Mouse (Mus musculus): ENCODE data around the gene Ccnyl1. TPM values are rescaled to one million over a fixed set of nuclear protein-coding genes. Genes with fewer than 3 reads are reported as not detected.

Ccnyl1 gene
- polyA plus RNA-seq, 1 experiment, result 31.6 TPM

DNA sequence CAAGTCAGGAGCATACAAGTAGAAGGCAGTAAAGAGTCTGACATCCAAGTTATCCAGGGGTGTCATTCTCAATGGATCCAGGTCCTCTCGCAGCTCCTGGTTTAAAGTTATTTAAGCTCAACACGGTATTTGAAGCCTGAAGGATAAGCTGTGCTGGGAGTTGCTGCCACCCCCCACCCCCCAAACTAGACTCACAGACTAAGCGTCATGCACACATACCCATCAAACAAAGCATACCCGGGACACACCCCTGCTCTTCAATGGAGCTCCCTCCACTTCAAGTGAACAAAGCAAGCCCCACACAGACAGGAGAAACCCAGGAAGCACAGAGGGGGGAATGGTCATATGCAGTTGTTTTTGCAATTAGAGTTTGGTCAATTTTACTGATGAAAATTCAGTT lies 39.8 kb downstream of the Ccnyl1 start:
- Histone ChIP-seq H3K36me3 (ENCODE audit: control insufficient read depth, insufficient read depth, low read length, poor library complexity, severe bottlenecking) (peaks cover 37% of the 10 kb centered on the region), H3K9me3 (replicated peaks; ENCODE audit: control insufficient read depth, insufficient read depth, low read length, poor library complexity, severe bottlenecking) (no peaks in the 10 kb centered on the region), H3K4me1 (ENCODE audit: control insufficient read depth, insufficient read depth, low read length) (peaks cover 3% of the 10 kb centered on the region), H3K4me3 (ENCODE audit: low read depth, low read length) (no peak overlapping the region), H3K9ac (ENCODE audit: low read depth, poor library complexity, severe bottlenecking) (no peak overlapping the region), H3K27ac (ENCODE audit: insufficient read depth, low read length) (no peak overlapping the region; the same call in 1 of the 2 replicates), H3K27me3 (ENCODE audit: control insufficient read depth, insufficient read depth, low read length, poor library complexity, severe bottlenecking) (no peaks in the 10 kb centered on the region)
- 0 out of 2 replicates have a peak, but pooled peaks have one; percentile 25 for TF ChIP-seq EP300 (IDR thresholded peaks at IDR 0.05; ENCODE audit: insufficient read depth, low read depth, low read length)
- TF ChIP-seq CTCF (IDR thresholded peaks at IDR 0.05; ENCODE audit: low read depth, low read length), result no peak
- TF ChIP-seq POLR2A (IDR thresholded peaks at IDR 0.05; ENCODE audit: insufficient read depth, low read length), result no peak

DNA sequence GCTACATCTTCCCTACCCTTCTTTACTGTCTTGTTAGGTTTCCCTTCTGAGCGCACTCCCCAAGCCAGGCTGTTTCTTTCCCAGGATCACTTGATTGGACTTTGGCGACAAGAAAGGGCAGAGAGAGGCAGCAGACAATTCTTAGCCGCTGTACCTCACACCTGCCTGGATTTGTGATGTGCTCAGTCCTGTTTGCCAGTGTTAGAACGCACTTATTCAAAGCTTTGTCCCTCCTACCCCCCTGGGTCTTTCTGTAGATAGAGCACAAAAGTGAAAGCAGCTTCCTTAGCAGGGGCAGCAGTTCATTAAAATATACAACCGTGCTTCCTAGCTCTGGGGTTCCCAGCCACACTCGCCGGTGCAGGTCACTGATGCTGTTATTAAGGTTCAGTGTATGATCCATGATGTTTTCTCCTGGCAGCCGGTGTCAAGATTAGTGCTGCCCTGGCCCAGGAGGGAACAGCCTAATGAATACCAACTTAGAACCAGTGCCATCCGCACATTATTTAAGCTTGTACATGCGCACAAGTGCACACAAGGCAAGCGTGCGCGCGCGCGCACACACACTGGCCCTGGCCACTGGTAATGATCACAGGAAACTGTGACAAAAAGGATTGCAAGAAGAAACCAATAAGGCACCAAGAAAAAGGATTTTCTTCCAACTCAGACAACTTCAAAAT lies 41.2 kb downstream of the Ccnyl1 start:
- H3K36me3 ChIP-seq (ENCODE audit: control insufficient read depth, insufficient read depth, low read length, poor library complexity, severe bottlenecking), result peaks cover 38% of the 10 kb centered on the region
- H3K27me3 ChIP-seq (ENCODE audit: control insufficient read depth, insufficient read depth, low read length, poor library complexity, severe bottlenecking), result no peaks in the 10 kb centered on the region
- TF ChIP-seq POLR2A (IDR thresholded peaks at IDR 0.05; ENCODE audit: insufficient read depth, low read length), result no peak
- no peak for TF ChIP-seq CTCF (IDR thresholded peaks at IDR 0.05; ENCODE audit: low read depth, low read length)
- TF ChIP-seq EP300 (IDR thresholded peaks at IDR 0.05; ENCODE audit: insufficient read depth, low read depth, low read length), result no peak
- H3K27ac ChIP-seq (ENCODE audit: insufficient read depth, low read length), result peak overlapping the region; percentile 93
- peak overlapping the region; percentile 33 for H3K4me3 ChIP-seq (ENCODE audit: low read depth, low read length)
- peaks cover 3% of the 10 kb centered on the region for H3K4me1 ChIP-seq (ENCODE audit: control insufficient read depth, insufficient read depth, low read length)
- no peaks in the 10 kb centered on the region for H3K9me3 ChIP-seq (replicated peaks; ENCODE audit: control insufficient read depth, insufficient read depth, low read length, poor library complexity, severe bottlenecking)
- H3K9ac ChIP-seq (ENCODE audit: low read depth, poor library complexity, severe bottlenecking), result peak overlapping the region; percentile 39

DNA sequence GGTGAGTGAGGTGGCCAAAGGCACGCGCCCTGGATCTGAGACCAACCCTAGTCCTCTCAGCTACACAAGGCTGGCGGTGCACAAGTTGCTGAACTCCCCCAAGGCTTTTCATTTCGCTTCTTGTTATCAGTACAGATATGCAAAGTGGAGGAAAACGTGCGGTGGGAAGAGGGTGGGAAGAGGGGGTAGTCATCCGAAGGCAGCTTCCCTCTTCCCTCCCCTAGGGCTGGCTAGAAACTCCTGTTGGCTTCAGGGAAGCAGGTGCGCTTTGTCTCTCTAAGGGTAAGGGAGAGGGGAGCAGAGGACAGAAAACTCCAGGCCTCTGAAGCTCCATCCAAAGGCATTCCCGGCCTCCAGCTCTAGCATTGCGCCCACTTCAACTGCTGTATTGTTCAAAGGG lies 41.9 kb downstream of the Ccnyl1 start:
- H3K27me3 ChIP-seq (ENCODE audit: control insufficient read depth, insufficient read depth, low read length, poor library complexity, severe bottlenecking), result no peaks in the 10 kb centered on the region
- peaks cover 35% of the 10 kb centered on the region for H3K36me3 ChIP-seq (ENCODE audit: control insufficient read depth, insufficient read depth, low read length, poor library complexity, severe bottlenecking)
- peaks cover 3% of the 10 kb centered on the region for H3K4me1 ChIP-seq (ENCODE audit: control insufficient read depth, insufficient read depth, low read length)
- H3K9ac ChIP-seq (ENCODE audit: low read depth, poor library complexity, severe bottlenecking), result peak overlapping the region; percentile 31
- TF ChIP-seq POLR2A (IDR thresholded peaks at IDR 0.05; ENCODE audit: insufficient read depth, low read length) (no peak), EP300 (IDR thresholded peaks at IDR 0.05; ENCODE audit: insufficient read depth, low read depth, low read length) (peak; percentile 93), CTCF (IDR thresholded peaks at IDR 0.05; ENCODE audit: low read depth, low read length) (no peak)
- peak overlapping the region; percentile 15 for H3K4me3 ChIP-seq (ENCODE audit: low read depth, low read length)
- peak overlapping the region; percentile 93 for H3K27ac ChIP-seq (ENCODE audit: insufficient read depth, low read length)
- H3K9me3 ChIP-seq (replicated peaks; ENCODE audit: control insufficient read depth, insufficient read depth, low read length, poor library complexity, severe bottlenecking), result no peaks in the 10 kb centered on the region

DNA sequence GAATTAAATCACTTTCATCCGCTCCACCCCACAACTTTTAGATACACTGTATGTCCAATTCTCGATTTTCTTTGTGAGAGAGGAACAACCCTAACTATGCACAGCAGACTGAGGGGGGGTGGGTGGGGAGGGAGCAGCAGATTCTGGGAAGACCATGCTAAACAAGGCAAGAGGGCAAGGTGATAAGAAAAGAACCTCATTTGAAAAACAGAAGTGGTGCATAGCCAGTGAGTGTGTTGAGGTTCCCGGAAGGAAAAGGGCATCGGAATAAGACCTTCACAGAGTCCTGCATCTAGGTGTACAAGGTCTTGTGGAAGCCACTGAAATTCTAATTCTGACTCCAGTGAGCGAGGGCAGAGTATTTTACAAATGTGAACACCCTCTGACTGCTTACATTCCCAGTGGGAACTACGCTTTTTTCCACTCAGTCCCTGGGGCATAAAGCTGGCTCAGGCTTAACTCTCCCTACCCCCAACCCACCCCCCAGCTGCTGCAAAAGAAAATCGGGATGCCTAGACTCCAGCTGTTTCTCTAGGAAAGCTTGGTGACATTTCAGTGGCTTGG lies 42.5 kb downstream of the Ccnyl1 start:
- peak overlapping the region; percentile 56 for H3K4me3 ChIP-seq (ENCODE audit: low read depth, low read length)
- H3K36me3 ChIP-seq (ENCODE audit: control insufficient read depth, insufficient read depth, low read length, poor library complexity, severe bottlenecking), result peaks cover 33% of the 10 kb centered on the region
- peaks cover 3% of the 10 kb centered on the region for H3K4me1 ChIP-seq (ENCODE audit: control insufficient read depth, insufficient read depth, low read length)
- H3K27me3 ChIP-seq (ENCODE audit: control insufficient read depth, insufficient read depth, low read length, poor library complexity, severe bottlenecking), result no peaks in the 10 kb centered on the region
- TF ChIP-seq POLR2A (IDR thresholded peaks at IDR 0.05; ENCODE audit: insufficient read depth, low read length) (no peak), CTCF (IDR thresholded peaks at IDR 0.05; ENCODE audit: low read depth, low read length) (no peak), EP300 (IDR thresholded peaks at IDR 0.05; ENCODE audit: insufficient read depth, low read depth, low read length) (peak; percentile 47; the same call in 1 of the 2 replicates)
- H3K9ac ChIP-seq (ENCODE audit: low read depth, poor library complexity, severe bottlenecking), result peak overlapping the region; percentile 41
- H3K27ac ChIP-seq (ENCODE audit: insufficient read depth, low read length), result peak overlapping the region; percentile 97
- no peaks in the 10 kb centered on the region for H3K9me3 ChIP-seq (replicated peaks; ENCODE audit: control insufficient read depth, insufficient read depth, low read length, poor library complexity, severe bottlenecking)

DNA sequence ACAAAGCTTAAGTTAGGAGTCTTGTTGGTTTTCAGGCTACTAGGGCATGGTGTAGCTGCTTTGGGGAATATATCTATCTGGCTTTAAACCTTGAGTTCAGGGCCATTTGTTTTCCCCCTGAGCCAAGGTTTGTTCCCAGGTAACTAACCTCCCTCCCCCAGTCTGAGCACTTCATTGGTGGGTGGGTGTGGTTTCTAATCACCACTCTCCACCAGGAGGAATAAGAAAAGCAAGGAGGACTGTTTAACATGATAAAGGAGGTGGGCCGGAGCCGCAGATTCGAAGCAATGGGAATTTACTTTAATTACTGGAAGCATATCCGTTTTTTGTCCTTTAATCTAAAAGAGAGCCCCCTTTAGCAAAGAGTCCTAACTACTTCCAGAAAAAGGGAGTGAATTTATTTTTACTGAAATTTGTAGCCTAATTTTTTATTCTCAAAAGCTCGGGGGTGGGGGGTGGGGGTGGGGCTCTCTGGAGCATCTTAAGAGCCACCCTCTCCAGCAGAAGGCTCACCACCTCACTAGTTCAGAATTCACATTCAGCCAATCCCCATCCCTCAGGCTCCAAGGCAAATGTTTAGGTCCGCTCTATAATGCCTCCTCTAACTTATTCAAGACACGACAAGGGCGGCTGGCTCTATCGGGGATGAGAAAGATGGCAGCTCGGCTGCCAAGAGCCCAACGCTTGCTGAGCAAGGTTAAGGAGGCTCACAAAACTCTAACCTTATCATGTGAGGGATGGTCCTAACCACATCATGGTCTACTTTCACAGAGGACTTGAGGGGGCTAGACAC lies 43.4 kb downstream of the Ccnyl1 start:
- peak overlapping the region; percentile 97 for H3K27ac ChIP-seq (ENCODE audit: insufficient read depth, low read length)

More for the DNA sequence above, 43.4 kb downstream of the Ccnyl1 start:
- peaks cover 27% of the 10 kb centered on the region for H3K36me3 ChIP-seq (ENCODE audit: control insufficient read depth, insufficient read depth, low read length, poor library complexity, severe bottlenecking)
- H3K4me3 ChIP-seq (ENCODE audit: low read depth, low read length), result peak overlapping the region; percentile 68
- H3K9me3 ChIP-seq (replicated peaks; ENCODE audit: control insufficient read depth, insufficient read depth, low read length, poor library complexity, severe bottlenecking), result no peaks in the 10 kb centered on the region
- no peaks in the 10 kb centered on the region for H3K4me1 ChIP-seq (ENCODE audit: control insufficient read depth, insufficient read depth, low read length)
- H3K9ac ChIP-seq (ENCODE audit: low read depth, poor library complexity, severe bottlenecking), result peak overlapping the region; percentile 96
- peak; percentile 87 for TF ChIP-seq EP300 (IDR thresholded peaks at IDR 0.05; ENCODE audit: insufficient read depth, low read depth, low read length)
- no peak for TF ChIP-seq POLR2A (IDR thresholded peaks at IDR 0.05; ENCODE audit: insufficient read depth, low read length)
- no peaks in the 10 kb centered on the region for H3K27me3 ChIP-seq (ENCODE audit: control insufficient read depth, insufficient read depth, low read length, poor library complexity, severe bottlenecking)

All from ES-Bruce4 (cell line).